8 mouse cellular contexts compared by ENCODE assay signal in the genomic region with DNA sequence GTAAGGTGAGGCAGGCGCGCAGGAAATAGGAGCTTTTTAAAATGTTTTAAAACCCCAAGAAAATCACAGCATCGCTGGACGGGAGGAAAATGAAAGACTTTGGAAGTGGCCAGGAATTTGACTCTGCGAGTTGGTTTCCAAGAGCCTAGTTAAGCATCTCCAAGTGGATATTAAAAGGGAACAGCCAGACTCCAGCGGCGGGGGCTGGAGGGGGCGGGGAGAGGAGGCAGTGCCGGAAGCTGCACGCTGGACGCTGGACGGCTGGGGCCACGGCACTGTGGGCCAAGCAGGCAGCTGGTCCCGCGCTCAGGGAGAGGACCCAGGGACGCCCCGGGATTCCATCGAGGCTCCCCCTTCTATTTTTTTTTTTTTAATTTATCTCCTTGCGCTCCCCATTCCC. TPM values are rescaled to one million over a fixed set of nuclear protein-coding genes. Genes with fewer than 3 reads are reported as not detected.
DNase-seq lines count a peak whose midpoint lies in the region; ATAC-seq and TF ChIP-seq lines count a peak whose summit lies in the region.

No protein-coding gene starts in this region.

- no peaks in the 10 kb centered on the region for H3K27me3 ChIP-seq in hindbrain, embryonic 11.5 days (ENCODE audit: control insufficient read depth, insufficient read depth, low read length)
- H3K27me3 ChIP-seq in limb, embryonic 12.5 days = no peaks in the 10 kb centered on the region
- H3K27me3 ChIP-seq in midbrain, embryonic 13.5 days = peaks cover 2% of the 10 kb centered on the region; the same call in 1 of the 2 replicates

- TF ChIP-seq CTCF in layer of hippocampus, adult 2 months (conservative IDR thresholded peaks at IDR 0.05) = no peak

- H3K27ac ChIP-seq in layer of hippocampus, adult 2 months = peak overlapping the region; percentile 77
- no peak overlapping the region for H3K27ac ChIP-seq in hindbrain, embryonic 11.5 days (ENCODE audit: low read depth, low read length)
- H3K27ac ChIP-seq in limb, embryonic 12.5 days = peak overlapping the region; percentile 78
- H3K27ac ChIP-seq in midbrain, embryonic 13.5 days = no peak overlapping the region

- 30% methylated on average over 19 of the region's 19 CpGs for WGBS in hindbrain, embryonic 11.5 days
- 13% methylated on average over 19 of the region's 19 CpGs for WGBS in limb, embryonic 12.5 days
- WGBS in midbrain, embryonic 13.5 days = 26% methylated on average over 19 of the region's 19 CpGs

- H3K4me2 ChIP-seq in hindbrain, embryonic 11.5 days (replicated peaks; ENCODE audit: low read depth, low read length) = 0 out of 2 replicates have a peak overlapping the region, but pooled peaks have one; percentile 12
- H3K4me2 ChIP-seq in limb, embryonic 12.5 days = peak overlapping the region; percentile 67
- H3K4me2 ChIP-seq in midbrain, embryonic 13.5 days (replicated peaks) = peak overlapping the region; percentile 47

- no peaks in the 10 kb centered on the region for H3K9me3 ChIP-seq in hindbrain, embryonic 11.5 days (ENCODE audit: control insufficient read depth, low read length)
- H3K9me3 ChIP-seq in limb, embryonic 12.5 days = no peaks in the 10 kb centered on the region
- H3K9me3 ChIP-seq in midbrain, embryonic 13.5 days = no peaks in the 10 kb centered on the region

- H3K4me3 ChIP-seq in layer of hippocampus, adult 2 months = peak overlapping the region; percentile 35
- H3K4me3 ChIP-seq in hindbrain, embryonic 11.5 days (ENCODE audit: low read depth, low read length) = no peak overlapping the region
- H3K4me3 ChIP-seq in limb, embryonic 12.5 days (replicated peaks) = peak overlapping the region; percentile 37
- peak overlapping the region; percentile 19 for H3K4me3 ChIP-seq in midbrain, embryonic 13.5 days (replicated peaks)

- DNase-seq in layer of hippocampus, adult 2 months (ENCODE audit: low spot score in 2 of 2) = no peak
- no peak for DNase-seq in layer of hippocampus, adult 9-11 months
- DNase-seq in gastrocnemius, adult 18-20 months (ENCODE audit: low spot score) = peak; percentile 70
- peak; percentile 39 for DNase-seq in hindbrain, embryonic 11.5 days (ENCODE audit: low spot score)
- no peak for DNase-seq in frontal cortex, postnatal 14 days (ENCODE audit: low spot score in 2 of 2)

- no peak for ATAC-seq in hindbrain, embryonic 11.5 days (ENCODE audit: low FRiP score)
- no peak for ATAC-seq in limb, embryonic 12.5 days (ENCODE audit: insufficient number of reproducible peaks, insufficient read depth, low FRiP score, low TSS enrichment, low read depth)
- no peak for ATAC-seq in midbrain, embryonic 13.5 days
- ATAC-seq in monocyte, adult 5-6 weeks (replicated peaks; ENCODE audit: insufficient number of reproducible peaks, low FRiP score, low TSS enrichment, poor library complexity, severe bottlenecking) = no peak

- H3K9ac ChIP-seq in hindbrain, embryonic 11.5 days (ENCODE audit: low read depth, low read length) = no peak overlapping the region
- peak overlapping the region; percentile 53 for H3K9ac ChIP-seq in limb, embryonic 12.5 days (replicated peaks)
- peak overlapping the region; percentile 54 for H3K9ac ChIP-seq in midbrain, embryonic 13.5 days (replicated peaks)

- H3K4me1 ChIP-seq in hindbrain, embryonic 11.5 days (replicated peaks; ENCODE audit: control insufficient read depth, insufficient read depth, low read length) = peaks cover 2% of the 10 kb centered on the region; the same call in 1 of the 2 replicates
- peaks cover 53% of the 10 kb centered on the region for H3K4me1 ChIP-seq in limb, embryonic 12.5 days (replicated peaks)
- peaks cover 27% of the 10 kb centered on the region for H3K4me1 ChIP-seq in midbrain, embryonic 13.5 days (replicated peaks)

- H3K36me3 ChIP-seq in hindbrain, embryonic 11.5 days (ENCODE audit: control insufficient read depth, insufficient read depth, low read length) = no peaks in the 10 kb centered on the region
- H3K36me3 ChIP-seq in limb, embryonic 12.5 days = no peaks in the 10 kb centered on the region
- H3K36me3 ChIP-seq in midbrain, embryonic 13.5 days = no peaks in the 10 kb centered on the region

RNA-seq across cellular contexts. Expression of gene Sept9, which starts 32.6 kb away (rescaled TPM):
- 100 to 1,000 TPM; 102 to 114 TPM for total RNA-seq in layer of hippocampus, adult 2 months (2021)
- total RNA-seq in gastrocnemius, adult 18-20 months (2021) = 10 to 100 TPM in 1 of 2 experiments, 1 to 10 TPM in 1; 8.0 to 16.1 TPM
- polyA plus RNA-seq in hindbrain, embryonic 11.5 days (2014; fragmentation: Nextera tagmentation; extraction: Ambion mirVana) = 126 and 141 TPM in 2 replicates
- polyA plus RNA-seq in limb, embryonic 12.5 days (2016; fragmentation: Nextera tagmentation; extraction: Ambion mirVana) = 230 and 234 TPM in 2 replicates
- 121 and 125 TPM in 2 replicates for polyA plus RNA-seq in midbrain, embryonic 13.5 days (2015; fragmentation: Nextera tagmentation; extraction: Ambion mirVana)
- total RNA-seq in monocyte, adult 5-6 weeks (2017) = 257 to 323 TPM (median 271 TPM) in 3 replicates

Comparison
In these comparisons a context has a peak if more than half of its experiments do, and no peak if none do; other contexts are left out.
1. DNase-seq: peak in gastrocnemius, adult 18-20 months (single experiment) and hindbrain, embryonic 11.5 days (single experiment); none in layer of hippocampus, adult 2 months (0 of 2), layer of hippocampus, adult 9-11 months (single experiment) and frontal cortex, postnatal 14 days (0 of 2).
2. H3K27ac ChIP-seq: peak in layer of hippocampus, adult 2 months (single experiment) and limb, embryonic 12.5 days (single experiment); none in hindbrain, embryonic 11.5 days (single experiment) and midbrain, embryonic 13.5 days (single experiment).
3. H3K4me2 ChIP-seq: peak in every context shown above with its lines; median percentile 67 in limb, embryonic 12.5 days; 47 in midbrain, embryonic 13.5 days; 12 in hindbrain, embryonic 11.5 days.
4. RNA of gene Sept9, which starts 32.6 kb away (total RNA-seq): 257 to 323 TPM in monocyte, adult 5-6 weeks and 102 to 114 TPM in layer of hippocampus, adult 2 months; 8.0 to 16.1 TPM in gastrocnemius, adult 18-20 months; every median in the first group is over 4 times any median in the second.